8 mouse cellular contexts compared by ENCODE assay signal in genomic region chr19:6401951-6402350, GRCm38 (mm10). TPM values are rescaled to one million over a fixed set of nuclear protein-coding genes. Genes with fewer than 3 reads are reported as not detected.
DNase-seq lines count a peak whose midpoint lies in the region; ATAC-seq lines count a peak whose summit lies in the region.

No protein-coding gene starts in this region.

- H3K36me3 ChIP-seq in heart, embryonic 10.5 days: peaks cover 4% of the 10 kb centered on the region
- no peaks in the 10 kb centered on the region for H3K36me3 ChIP-seq in kidney, embryonic 16.5 days (ENCODE audit: insufficient read depth, low read length)

- H3K9me3 ChIP-seq in heart, embryonic 10.5 days: no peaks in the 10 kb centered on the region
- no peaks in the 10 kb centered on the region for H3K9me3 ChIP-seq in kidney, embryonic 16.5 days (ENCODE audit: low read length)

- H3K27ac ChIP-seq in heart, embryonic 10.5 days: peak overlapping the region; percentile 63; the same call in 1 of the 2 replicates
- peak overlapping the region; percentile 67; the same call in 1 of the 2 replicates for H3K27ac ChIP-seq in kidney, embryonic 16.5 days (ENCODE audit: low read length)

- H3K9ac ChIP-seq in kidney, embryonic 16.5 days (replicated peaks; ENCODE audit: low read length): peak overlapping the region; percentile 64

- peak; percentile 44 for DNase-seq in adrenal gland, postnatal 14 days
- DNase-seq in adrenal gland, adult 18-20 months (ENCODE audit: low spot score in 2 of 2): no peak
- DNase-seq in heart, embryonic 10.5 days (ENCODE audit: low spot score): no peak
- DNase-seq in lung, postnatal 14 days: peak; percentile 50
- no peak for DNase-seq in Muller cell, postnatal 12 days (ENCODE audit: inconsistent ontology term)
- DNase-seq in cerebellum, adult 9-11 months: no peak
- no peak for DNase-seq in spleen, adult 12 weeks (ENCODE audit: low spot score)

- H3K4me2 ChIP-seq in kidney, embryonic 16.5 days (replicated peaks; ENCODE audit: low read depth, low read length): peak overlapping the region; percentile 99

- peaks cover 62% of the 10 kb centered on the region for H3K4me1 ChIP-seq in heart, embryonic 10.5 days
- H3K4me1 ChIP-seq in kidney, embryonic 16.5 days (ENCODE audit: insufficient read depth, low read length): peaks cover 47% of the 10 kb centered on the region

- peak; percentile 7; the same call in 1 of the 2 replicates for ATAC-seq in kidney, embryonic 16.5 days (ENCODE audit: low FRiP score, low TSS enrichment)

- 4% methylated on average over 9 of the region's 9 CpGs for WGBS in heart, embryonic 10.5 days
- 6% methylated on average over 9 of the region's 9 CpGs for WGBS in kidney, embryonic 16.5 days

- H3K27me3 ChIP-seq in heart, embryonic 10.5 days (ENCODE audit: insufficient read depth, poor library complexity, severe bottlenecking): peaks cover 41% of the 10 kb centered on the region
- 0 out of 2 replicates have a peak, but pooled peaks cover 7% of the 10 kb centered on the region for H3K27me3 ChIP-seq in kidney, embryonic 16.5 days (ENCODE audit: insufficient read depth, low read length)

- H3K4me3 ChIP-seq in heart, embryonic 10.5 days: peak overlapping the region; percentile 78
- peak overlapping the region; percentile 69 for H3K4me3 ChIP-seq in kidney, embryonic 16.5 days (ENCODE audit: low read length)

RNA-seq across cellular contexts. Expression of gene Rasgrp2, which starts 2.8 kb away (rescaled TPM):
- total RNA-seq in adrenal gland, postnatal 14 days (2021): 51.5 and 82.7 TPM in 2 replicates
- 10 to 100 TPM; 38.0 to 44.8 TPM for total RNA-seq in adrenal gland, adult 18-20 months (2021)
- polyA plus RNA-seq in heart, embryonic 10.5 days (2016; fragmentation: Nextera tagmentation; extraction: Ambion mirVana): 59.9 and 61.6 TPM in 2 replicates
- polyA plus RNA-seq in kidney, embryonic 16.5 days (2015; fragmentation: Nextera tagmentation; extraction: Ambion mirVana): 105 and 121 TPM in 2 replicates

RNA-seq across cellular contexts. Expression of gene Nrxn2, which starts 16.6 kb away (rescaled TPM):
- total RNA-seq in adrenal gland, postnatal 14 days (2021): 7.8 and 9.3 TPM in 2 replicates
- 1 to 10 TPM; 6.8 to 7.4 TPM for total RNA-seq in adrenal gland, adult 18-20 months (2021)
- 0.10 and 1.1 TPM in 2 replicates for polyA plus RNA-seq in heart, embryonic 10.5 days (2016; fragmentation: Nextera tagmentation; extraction: Ambion mirVana)
- 6.0 and 6.2 TPM in 2 replicates for polyA plus RNA-seq in kidney, embryonic 16.5 days (2015; fragmentation: Nextera tagmentation; extraction: Ambion mirVana)

RNA-seq across cellular contexts. Expression of gene Pygm, which starts 17.8 kb away (rescaled TPM):
- 64.2 and 85.7 TPM in 2 replicates for total RNA-seq in adrenal gland, postnatal 14 days (2021)
- 10 to 100 TPM; 55.0 to 65.0 TPM for total RNA-seq in adrenal gland, adult 18-20 months (2021)
- 103 and 214 TPM in 2 replicates for polyA plus RNA-seq in heart, embryonic 10.5 days (2016; fragmentation: Nextera tagmentation; extraction: Ambion mirVana)
- polyA plus RNA-seq in kidney, embryonic 16.5 days (2015; fragmentation: Nextera tagmentation; extraction: Ambion mirVana): 36.2 and 38.3 TPM in 2 replicates

RNA-seq across cellular contexts. Expression of gene Sf1, which starts 38.5 kb away (rescaled TPM):
- 210 and 223 TPM in 2 replicates for total RNA-seq in adrenal gland, postnatal 14 days (2021)
- total RNA-seq in adrenal gland, adult 18-20 months (2021): 100 to 1,000 TPM; 233 to 277 TPM
- 129 and 146 TPM in 2 replicates for polyA plus RNA-seq in heart, embryonic 10.5 days (2016; fragmentation: Nextera tagmentation; extraction: Ambion mirVana)
- polyA plus RNA-seq in kidney, embryonic 16.5 days (2015; fragmentation: Nextera tagmentation; extraction: Ambion mirVana): 132 and 150 TPM in 2 replicates

Comparison
In these comparisons a context has a peak if more than half of its experiments do, and no peak if none do; other contexts are left out.
1. DNase-seq: peak in adrenal gland, postnatal 14 days (single experiment) and lung, postnatal 14 days (single experiment); none in adrenal gland, adult 18-20 months (0 of 2), heart, embryonic 10.5 days (single experiment), Muller cell, postnatal 12 days (single experiment), cerebellum, adult 9-11 months (single experiment) and spleen, adult 12 weeks (single experiment).